Mouse (Mus musculus): Measurements from ENCODE around the gene Smarcd1. TPM values are rescaled to one million over a fixed set of nuclear protein-coding genes. Genes with fewer than 3 reads are reported as not detected.

The Smarcd1 gene
- 55.3 and 57.4 TPM in 2 replicates for polyA plus RNA-seq (2015; fragmentation: Nextera tagmentation; extraction: Ambion mirVana)

GRCm38 (mm10) chr15:99701999-99702900, at the start of gene Smarcd1:
Gene Smarcd1, plus strand, starts transcription at chr15:99702129.
- peak; percentile 95 for ATAC-seq (replicated peaks; ENCODE audit: low FRiP score)
- peaks cover 56% of the 10 kb centered on the region for H3K4me1 ChIP-seq
- peaks cover 11% of the 10 kb centered on the region; the same call in 1 of the 2 replicates for H3K27me3 ChIP-seq
- peak within 1 kb of the TSS; percentile 98 for H3K9ac ChIP-seq
- peaks cover 29% of the 10 kb centered on the region for H3K36me3 ChIP-seq
- no peaks in the 10 kb centered on the region for H3K9me3 ChIP-seq (replicated peaks)
- H3K27ac ChIP-seq, result peak within 1 kb of the TSS; percentile 97
- under 1% methylated on average over 68 of the region's 71 CpGs for WGBS
- H3K4me2 ChIP-seq, result peak within 1 kb of the TSS; percentile 73
- peak within 1 kb of the TSS; percentile 91 for H3K4me3 ChIP-seq (replicated peaks)

- 4% methylated on average over 8 of the region's 8 CpGs for WGBS
These were observed 48.6 kb upstream of the Smarcd1 start for GRCm38 (mm10) chr15:99653291-99653690.

GRCm38 (mm10) chr15:99653876-99654275, 48.1 kb upstream of the Smarcd1 start:
- ATAC-seq (replicated peaks; ENCODE audit: low FRiP score), result no peak
- Histone ChIP-seq H3K4me2 (peak overlapping the region; percentile 57), H3K4me3 (replicated peaks) (peak overlapping the region; percentile 25), H3K36me3 (no peaks in the 10 kb centered on the region), H3K9me3 (replicated peaks) (no peaks in the 10 kb centered on the region), H3K9ac (no peak overlapping the region), H3K27ac (no peak overlapping the region), H3K27me3 (peaks cover 46% of the 10 kb centered on the region), H3K4me1 (peaks cover 38% of the 10 kb centered on the region)
- WGBS, result 3% methylated on average over 21 of the region's 21 CpGs

More at GRCm38 (mm10) chr15:99653291-99653690, 48.6 kb upstream of the Smarcd1 start:
- no peak for ATAC-seq (replicated peaks; ENCODE audit: low FRiP score)
- Histone ChIP-seq H3K36me3 (no peaks in the 10 kb centered on the region), H3K27me3 (peaks cover 46% of the 10 kb centered on the region), H3K4me3 (replicated peaks) (peak overlapping the region; percentile 25), H3K9me3 (replicated peaks) (no peaks in the 10 kb centered on the region), H3K4me2 (peak overlapping the region; percentile 57), H3K27ac (no peak overlapping the region), H3K9ac (no peak overlapping the region), H3K4me1 (peaks cover 44% of the 10 kb centered on the region)

- Histone ChIP-seq H3K4me2 (no peak overlapping the region), H3K4me1 (peaks cover 19% of the 10 kb centered on the region), H3K9ac (no peak overlapping the region), H3K36me3 (no peaks in the 10 kb centered on the region), H3K27me3 (peaks cover 50% of the 10 kb centered on the region), H3K4me3 (replicated peaks) (no peak overlapping the region), H3K9me3 (replicated peaks) (no peaks in the 10 kb centered on the region), H3K27ac (no peak overlapping the region)
- 47% methylated on average over 9 of the region's 9 CpGs for WGBS
- no peak for ATAC-seq (replicated peaks; ENCODE audit: low FRiP score)
These were observed 46.0 kb upstream of the Smarcd1 start for GRCm38 (mm10) chr15:99655956-99656355.

- peaks cover 56% of the 10 kb centered on the region for H3K27me3 ChIP-seq
- 42% methylated on average over 2 of the region's 2 CpGs for WGBS
- no peak overlapping the region for H3K4me3 ChIP-seq (replicated peaks)
- H3K36me3 ChIP-seq, result no peaks in the 10 kb centered on the region
- no peak for ATAC-seq (replicated peaks; ENCODE audit: low FRiP score)
- H3K27ac ChIP-seq, result no peak overlapping the region
- peaks cover 8% of the 10 kb centered on the region for H3K4me1 ChIP-seq
- no peak overlapping the region for H3K4me2 ChIP-seq
- H3K9me3 ChIP-seq (replicated peaks), result no peaks in the 10 kb centered on the region
- H3K9ac ChIP-seq, result no peak overlapping the region
These were observed 43.5 kb upstream of the Smarcd1 start for GRCm38 (mm10) chr15:99658437-99658836.

- no peaks in the 10 kb centered on the region for H3K36me3 ChIP-seq
- peaks cover 21% of the 10 kb centered on the region for H3K4me1 ChIP-seq
- WGBS, result 90% methylated on average over 15 of the region's 15 CpGs
- ATAC-seq (replicated peaks; ENCODE audit: low FRiP score), result no peak
- H3K9ac ChIP-seq, result no peak overlapping the region
- H3K4me2 ChIP-seq, result no peak overlapping the region
- no peaks in the 10 kb centered on the region for H3K9me3 ChIP-seq (replicated peaks)
- H3K4me3 ChIP-seq (replicated peaks), result no peak overlapping the region
- H3K27me3 ChIP-seq, result peaks cover 53% of the 10 kb centered on the region
- H3K27ac ChIP-seq, result no peak overlapping the region
These were observed 40.7 kb upstream of the Smarcd1 start for GRCm38 (mm10) chr15:99661121-99661830.

GRCm38 (mm10) chr15:99662371-99662770, 39.6 kb upstream of the Smarcd1 start:
- Histone ChIP-seq H3K9ac (no peak overlapping the region), H3K27ac (no peak overlapping the region), H3K4me3 (replicated peaks) (no peak overlapping the region), H3K4me2 (no peak overlapping the region), H3K36me3 (no peaks in the 10 kb centered on the region), H3K9me3 (replicated peaks) (no peaks in the 10 kb centered on the region), H3K4me1 (peaks cover 22% of the 10 kb centered on the region), H3K27me3 (peaks cover 56% of the 10 kb centered on the region)
- no peak for ATAC-seq (replicated peaks; ENCODE audit: low FRiP score)
- WGBS, result 64% methylated on average over 7 of the region's 7 CpGs

GRCm38 (mm10) chr15:99663964-99664599, 37.8 kb upstream of the Smarcd1 start:
- Histone ChIP-seq H3K4me3 (replicated peaks) (peak overlapping the region; percentile 42), H3K4me1 (peaks cover 26% of the 10 kb centered on the region), H3K9me3 (replicated peaks) (no peaks in the 10 kb centered on the region), H3K9ac (peak overlapping the region; percentile 27), H3K36me3 (no peaks in the 10 kb centered on the region), H3K27me3 (peaks cover 64% of the 10 kb centered on the region), H3K27ac (0 out of 2 replicates have a peak overlapping the region, but pooled peaks have one; percentile 55), H3K4me2 (peak overlapping the region; percentile 74)
- ATAC-seq (replicated peaks; ENCODE audit: low FRiP score), result no peak
- 3% methylated on average over 17 of the region's 17 CpGs for WGBS

GRCm38 (mm10) chr15:99664600-99665451, 37.1 kb upstream of the Smarcd1 start:
- H3K36me3 ChIP-seq, result no peaks in the 10 kb centered on the region
- 0 out of 2 replicates have a peak overlapping the region, but pooled peaks have one; percentile 55 for H3K27ac ChIP-seq
- H3K4me2 ChIP-seq, result peak overlapping the region; percentile 74
- peak overlapping the region; percentile 27 for H3K9ac ChIP-seq
- H3K9me3 ChIP-seq (replicated peaks), result no peaks in the 10 kb centered on the region
- H3K27me3 ChIP-seq, result peaks cover 72% of the 10 kb centered on the region
- under 1% methylated on average over 33 of the region's 52 CpGs for whole genome bisulfite sequencing
- H3K4me3 ChIP-seq (replicated peaks), result peak overlapping the region; percentile 42
- ATAC-seq (replicated peaks; ENCODE audit: low FRiP score), result peak; percentile 85
- peaks cover 30% of the 10 kb centered on the region for H3K4me1 ChIP-seq

GRCm38 (mm10) chr15:99667544-99667943, 34.4 kb upstream of the Smarcd1 start:
- Histone ChIP-seq H3K36me3 (no peaks in the 10 kb centered on the region), H3K27ac (no peak overlapping the region), H3K9ac (no peak overlapping the region), H3K4me2 (no peak overlapping the region), H3K27me3 (peaks cover 81% of the 10 kb centered on the region), H3K4me1 (peaks cover 47% of the 10 kb centered on the region), H3K9me3 (replicated peaks) (no peaks in the 10 kb centered on the region), H3K4me3 (replicated peaks) (no peak overlapping the region)
- ATAC-seq (replicated peaks; ENCODE audit: low FRiP score), result no peak
- 99% methylated on average over 2 of the region's 2 CpGs for WGBS

GRCm38 (mm10) chr15:99668881-99669280, 33.0 kb upstream of the Smarcd1 start:
- H3K4me1 ChIP-seq, result peaks cover 45% of the 10 kb centered on the region
- no peak overlapping the region for H3K9ac ChIP-seq
- peak overlapping the region; percentile 30 for H3K4me2 ChIP-seq
- no peak overlapping the region for H3K4me3 ChIP-seq (replicated peaks)
- 0 out of 2 replicates have a peak, but pooled peaks have one; percentile 19 for ATAC-seq (replicated peaks; ENCODE audit: low FRiP score)
- no peaks in the 10 kb centered on the region for H3K36me3 ChIP-seq
- 3% methylated on average over 12 of the region's 12 CpGs for WGBS
- H3K27me3 ChIP-seq, result peaks cover 90% of the 10 kb centered on the region
- no peak overlapping the region for H3K27ac ChIP-seq
- no peaks in the 10 kb centered on the region for H3K9me3 ChIP-seq (replicated peaks)
